25 mouse cellular contexts compared by ENCODE assay signal in genomic region chr7:92408479-92408878, GRCm38 (mm10).
DNase-seq lines count a peak whose midpoint lies in the region; TF ChIP-seq lines count a peak whose summit lies in the region.
"Had no signal": no experiment of that assay in that cellular context is flagged by ENCODE, and none has a peak within 500 bp of the region (broad histone marks: within the 10 kb centered on the region; RNA-seq: fewer than 3 reads in every experiment).

No protein-coding gene starts in this region.

- H3K79me2 ChIP-seq in CH12.LX (replicated peaks; ENCODE audit: control insufficient read depth, extremely low read depth, insufficient read depth, poor library complexity, severe bottlenecking) = no peaks in the 10 kb centered on the region

- no peak for TF ChIP-seq EP300 in CH12.LX (IDR thresholded peaks at IDR 0.05; ENCODE audit: low read length)
- TF ChIP-seq EP300 in ES-Bruce4 (IDR thresholded peaks at IDR 0.05; ENCODE audit: insufficient read depth, low read depth, low read length) = no peak

- H3K9ac ChIP-seq in CH12.LX (ENCODE audit: insufficient read depth, low read depth) = no peak overlapping the region
- H3K9ac ChIP-seq in ES-Bruce4 (ENCODE audit: low read depth, poor library complexity, severe bottlenecking) = no peak overlapping the region
- H3K9ac ChIP-seq: embryonic facial prominence, embryonic 13.5 days; limb, embryonic 13.5 days; liver, embryonic 13.5 days; lung, embryonic 14.5 days; neural tube, embryonic 13.5 days had no signal

- no peak overlapping the region for H3K27ac ChIP-seq in left cerebral cortex, adult 2 months
- no peak overlapping the region for H3K27ac ChIP-seq in CH12.LX (ENCODE audit: insufficient read depth, low read depth)
- no peak overlapping the region for H3K27ac ChIP-seq in ES-Bruce4 (ENCODE audit: insufficient read depth, low read length)
- H3K27ac ChIP-seq: embryonic facial prominence, embryonic 13.5 days; forebrain, embryonic 10.5 days; heart, adult 2 months; hindbrain, embryonic 10.5 days; limb, embryonic 13.5 days; liver, embryonic 13.5 days; neural tube, embryonic 13.5 days had no signal

- H3K27me3 ChIP-seq in CH12.LX (replicated peaks) = no peaks in the 10 kb centered on the region
- H3K27me3 ChIP-seq in ES-Bruce4 (ENCODE audit: control insufficient read depth, insufficient read depth, low read length, poor library complexity, severe bottlenecking) = no peaks in the 10 kb centered on the region
- H3K27me3 ChIP-seq: embryonic facial prominence, embryonic 13.5 days; limb, embryonic 13.5 days; liver, embryonic 13.5 days; neural tube, embryonic 13.5 days had no signal

- peak; percentile 12 for TF ChIP-seq RAD21 in CH12.LX (IDR thresholded peaks at IDR 0.05; ENCODE audit: low read depth, low read length)

- no peak for TF ChIP-seq POLR2A in CH12.LX (IDR thresholded peaks at IDR 0.05; ENCODE audit: low read depth, low read length)
- no peak for TF ChIP-seq POLR2A in ES-Bruce4 (IDR thresholded peaks at IDR 0.05; ENCODE audit: insufficient read depth, low read length)

- dilution Hi-C loops in CH12.LX (cut with MboI; ENCODE audit: extremely low pct_ligation_motif_present, extremely low pct_unique_long_range_greater_than_20kb, low sequenced_read_pairs) = no loop called here

- in situ Hi-C loops in CH12.LX (cut with MboI; ENCODE audit: low pct_ligation_motif_present, low pct_unique_long_range_greater_than_20kb, low sequenced_read_pairs) = no loop called here

- H3K4me3 ChIP-seq in left cerebral cortex, adult 2 months = no peak overlapping the region
- H3K4me3 ChIP-seq in CH12.LX (replicated peaks in 1 of 3; ENCODE audit: low read depth in 2 of 3, low read length in 2 of 3, poor library complexity in 1 of 3) (no peak overlapping the region), ES-Bruce4 (ENCODE audit: low read depth, low read length) (no peak overlapping the region)
- H3K4me3 ChIP-seq: embryonic facial prominence, embryonic 13.5 days; forebrain, embryonic 10.5 days; heart, adult 2 months; hindbrain, embryonic 10.5 days; limb, embryonic 13.5 days; liver, embryonic 13.5 days; neural tube, embryonic 13.5 days had no signal

- H3K4me1 ChIP-seq in CH12.LX (ENCODE audit: control insufficient read depth in 1 of 2, insufficient read depth in 2 of 2) (no peaks in the 10 kb centered on the region), ES-Bruce4 (ENCODE audit: control insufficient read depth, insufficient read depth, low read length) (no peaks in the 10 kb centered on the region)
- H3K4me1 ChIP-seq: forebrain, embryonic 10.5 days; hindbrain, embryonic 10.5 days; limb, embryonic 13.5 days; liver, embryonic 13.5 days; neural tube, embryonic 13.5 days had no signal

- H3K9me3 ChIP-seq in CH12.LX (replicated peaks; ENCODE audit: low read length) = no peaks in the 10 kb centered on the region
- H3K9me3 ChIP-seq in ES-Bruce4 (replicated peaks; ENCODE audit: control insufficient read depth, insufficient read depth, low read length, poor library complexity, severe bottlenecking) = no peaks in the 10 kb centered on the region
- H3K9me3 ChIP-seq: embryonic facial prominence, embryonic 13.5 days; forebrain, embryonic 10.5 days; hindbrain, embryonic 10.5 days; limb, embryonic 13.5 days; liver, embryonic 13.5 days; neural tube, embryonic 13.5 days had no signal

- H3K36me3 ChIP-seq in CH12.LX (replicated peaks in 1 of 2; ENCODE audit: control insufficient read depth in 1 of 2, insufficient read depth in 1 of 2, low read length in 1 of 2) (no peaks in the 10 kb centered on the region), ES-Bruce4 (ENCODE audit: control insufficient read depth, insufficient read depth, low read length, poor library complexity, severe bottlenecking) (no peaks in the 10 kb centered on the region)
- H3K36me3 ChIP-seq: embryonic facial prominence, embryonic 13.5 days; forebrain, embryonic 10.5 days; hindbrain, embryonic 10.5 days; limb, embryonic 13.5 days; liver, embryonic 13.5 days; neural tube, embryonic 13.5 days had no signal

- H3K4me2 ChIP-seq in CH12.LX (ENCODE audit: insufficient read depth, low read depth, poor library complexity, severe bottlenecking) = no peak overlapping the region
- H3K4me2 ChIP-seq: embryonic facial prominence, embryonic 13.5 days; limb, embryonic 13.5 days; liver, embryonic 13.5 days; lung, embryonic 14.5 days; midbrain, embryonic 11.5 days; neural tube, embryonic 13.5 days had no signal

- peak; percentile 17; the same call in 1 of the 2 replicates for TF ChIP-seq CTCF in left cerebral cortex, adult 2 months (IDR thresholded peaks at IDR 0.05)
- peak in 1 of 2 experiments; percentile 33; a peak in 2 of 4 replicates for TF ChIP-seq CTCF in CH12.LX (conservative IDR thresholded peaks at IDR 0.05 in 1 of 2, IDR thresholded peaks at IDR 0.05 in 1 of 2; ENCODE audit: low read depth in 2 of 2, low read length in 2 of 2)
- TF ChIP-seq CTCF in ES-Bruce4 (IDR thresholded peaks at IDR 0.05; ENCODE audit: low read depth, low read length) = peak; percentile 58

- no peak for DNase-seq in left cerebral cortex, adult 2 months (ENCODE audit: extremely low spot score in 1 of 2, low spot score in 2 of 2)
- DNase-seq in left cerebral cortex, adult 18-20 months (ENCODE audit: low spot score in 2 of 2) = no peak
- DNase-seq in CH12.LX (ENCODE audit: extremely low read depth) = no peak
- peak; percentile 41 for DNase-seq in ZHBTc4 (ENCODE audit: low read depth, low spot score)
- DNase-seq in lung, postnatal 14 days = no peak
- DNase-seq in B cell, adult 2 months = no peak
- DNase-seq: adrenal gland, adult 2 months; cerebellum, adult 11 months; cerebellum, adult 9-11 months; heart, adult 2 months; heart, postnatal 14 days; kidney, adult 9 months; kidney, postnatal 10 days; liver, embryonic 13.5 days; lung, embryonic 14.5 days; right cerebral cortex, postnatal 4 days; thymus, adult 2 months; thymus, postnatal 36 days had no signal

- intact Hi-C loops in left cerebral cortex, adult 2 months (cut with DNase I) = loop anchor here (10.0 kb wide), 1 partner anchor 304 kb away; no protein-coding TSS in a partner anchor

TF ChIP-seq in CH12.LX, 34 proteins besides CTCF, POLR2A, EP300 and RAD21:
- TF ChIP-seq KAT2A (IDR thresholded peaks at IDR 0.05; ENCODE audit: insufficient replicate concordance, low read length) (no peak), MAZ (IDR thresholded peaks at IDR 0.05; ENCODE audit: low read depth, low read length) (no peak), MAX (IDR thresholded peaks at IDR 0.05; ENCODE audit: low read length) (no peak), MAFK (IDR thresholded peaks at IDR 0.05; ENCODE audit: insufficient replicate concordance, low read length) (no peak), MXI1 (IDR thresholded peaks at IDR 0.05; ENCODE audit: low read depth, low read length) (no peak), POLR2AphosphoS2 (IDR thresholded peaks at IDR 0.05; ENCODE audit: low read depth, low read length) (no peak), CHD1 (IDR thresholded peaks at IDR 0.05; ENCODE audit: low read depth, low read length) (no peak), GABPA (IDR thresholded peaks at IDR 0.05; ENCODE audit: insufficient replicate concordance, low read depth, low read length) (no peak), RCOR1 (conservative IDR thresholded peaks at IDR 0.05; ENCODE audit: low read depth, low read length) (no peak), MEF2A (IDR thresholded peaks at IDR 0.05; ENCODE audit: borderline replicate concordance, low read depth, low read length) (no peak), CHD2 (IDR thresholded peaks at IDR 0.05; ENCODE audit: low read length) (no peak), USF1 (IDR thresholded peaks at IDR 0.05; ENCODE audit: low read depth, low read length) (no peak), ZMIZ1 (IDR thresholded peaks at IDR 0.05; ENCODE audit: low read depth, low read length) (no peak), PAX5 (IDR thresholded peaks at IDR 0.05; ENCODE audit: low read length) (no peak), NRF1 (IDR thresholded peaks at IDR 0.05; ENCODE audit: low read depth, low read length) (no peak), ZKSCAN1 (IDR thresholded peaks at IDR 0.05; ENCODE audit: borderline replicate concordance, low read depth, low read length) (no peak), ETS1 (conservative IDR thresholded peaks at IDR 0.05; ENCODE audit: low read depth, low read length) (no peak), NELFE (IDR thresholded peaks at IDR 0.05; ENCODE audit: low read depth, low read length) (no peak)
